Mouse (Mus musculus): ENCODE data around the gene Dmwd.

DNA sequence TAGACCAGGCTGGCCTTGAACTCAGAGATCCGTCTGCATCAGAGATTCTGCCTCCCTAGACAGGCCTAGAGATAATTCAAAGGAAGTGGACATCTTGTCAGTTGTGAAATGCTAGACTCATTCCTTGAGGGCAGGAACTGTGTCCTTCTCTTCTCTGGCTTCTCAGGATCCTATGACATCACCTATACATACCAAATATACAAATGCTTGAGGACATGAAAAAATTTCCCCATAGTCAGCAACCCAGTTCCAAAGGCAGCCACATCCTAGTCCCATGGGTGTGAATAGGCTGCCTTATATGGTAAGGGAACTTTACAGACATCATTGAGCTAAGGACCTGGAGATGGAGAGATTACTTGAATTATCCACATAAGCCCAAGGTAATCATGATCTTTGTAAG is 33.5 kb downstream of the Dmwd start:
- TF ChIP-seq POLR2A (IDR thresholded peaks at IDR 0.05; ENCODE audit: control insufficient read depth in 1 of 2, insufficient read depth in 1 of 2, low read depth in 1 of 2, low read length in 2 of 2, poor library complexity in 1 of 2), result no peak
- TF ChIP-seq JUND (IDR thresholded peaks at IDR 0.05; ENCODE audit: low read depth, low read length), result no peak

Data from MEL (cell line).